Mouse (Mus musculus) myocyte (in vitro differentiated cells): ENCODE results near the gene Nfyb. TPM values are rescaled to one million over a fixed set of nuclear protein-coding genes. Genes with fewer than 3 reads are reported as not detected.

Experiments used
- H3K27me3 ChIP-seq: one replicate; pipeline ENCODE4 v1.6.1; 2011; ENCODE audit not compliant: control insufficient read depth, insufficient read depth, insufficient read length
- H3K36me3 ChIP-seq: one replicate; pipeline ENCODE4 v1.6.1; 2011; ENCODE audit not compliant: control insufficient read depth, insufficient read depth
- H3K4me2 ChIP-seq: one replicate; pipeline ENCODE4 v1.6.1; 2011; ENCODE audit warnings: low read depth, control low read depth
- H3K4me3 ChIP-seq: one replicate; pipeline ENCODE4 v1.5.1; 2011; ENCODE audit warnings: mild to moderate bottlenecking, control low read depth, moderate library complexity
- H3K79me2 ChIP-seq: one replicate; pipeline ENCODE4 v1.6.1; 2011; ENCODE audit not compliant: control insufficient read depth, insufficient read depth
- H3ac ChIP-seq: one replicate; pipeline ENCODE4 v1.6.1; 2011; ENCODE audit not compliant: control insufficient read depth, insufficient read length
- CEBPB ChIP-seq: IDR thresholded peaks from 2 replicates; pipeline ENCODE4 v1.6.1; 2011; ENCODE audit warnings: mild to moderate bottlenecking, moderate library complexity; ENCODE audit not compliant: poor library complexity, insufficient read depth, severe bottlenecking
- E2F4 ChIP-seq: IDR thresholded peaks from one replicate; pipeline ENCODE4 v1.6.1; 2011; ENCODE audit warnings: mild to moderate bottlenecking, control low read depth, moderate library complexity; ENCODE audit not compliant: insufficient read depth
- MAX ChIP-seq: IDR thresholded peaks from one replicate; pipeline ENCODE4 v1.6.1; 2011; ENCODE audit warnings: low read depth, mild to moderate bottlenecking, control low read depth
- MYOD1 ChIP-seq, 3 experiments: IDR thresholded peaks; one replicate each; pipeline ENCODE4 v1.6.1; 2011; ENCODE audit warnings: control low read depth in 2 of 3, low read depth in 2 of 3, mild to moderate bottlenecking in 2 of 3, moderate library complexity in 1 of 3; ENCODE audit not compliant: insufficient read length in 2 of 3, control insufficient read depth in 1 of 3
- MYOG ChIP-seq, 3 experiments: IDR thresholded peaks; one replicate each; pipeline ENCODE4 v1.6.1; 2011; ENCODE audit warnings: control low read depth in 2 of 3, low read depth in 2 of 3, mild to moderate bottlenecking in 2 of 3; ENCODE audit not compliant: insufficient read length in 2 of 3, control insufficient read depth in 1 of 3, insufficient read depth in 1 of 3
- POLR2A ChIP-seq: IDR thresholded peaks from one replicate; pipeline ENCODE4 v1.6.1; 2011; ENCODE audit warnings: low read depth, mild to moderate bottlenecking, control low read depth, moderate library complexity; ENCODE audit not compliant: insufficient read length
- POLR2AphosphoS2 ChIP-seq: IDR thresholded peaks from one replicate; pipeline ENCODE4 v1.6.1; 2011; ENCODE audit warnings: low read depth, control low read depth; ENCODE audit not compliant: insufficient read length
- REST ChIP-seq: IDR thresholded peaks from one replicate; pipeline ENCODE4 v1.6.1; 2011; ENCODE audit warnings: mild to moderate bottlenecking, control low read depth, moderate library complexity; ENCODE audit not compliant: insufficient read depth, insufficient read length
- SRF ChIP-seq: IDR thresholded peaks from one replicate; pipeline ENCODE4 v1.6.1; 2011; ENCODE audit warnings: low read depth; ENCODE audit not compliant: control insufficient read depth, insufficient read length
- TCF12 ChIP-seq: IDR thresholded peaks from one replicate; pipeline ENCODE4 v1.6.1; 2011; ENCODE audit warnings: mild to moderate bottlenecking, control low read depth; ENCODE audit not compliant: poor library complexity, insufficient read depth, severe bottlenecking
- TCF3 ChIP-seq: IDR thresholded peaks from one replicate; pipeline ENCODE4 v1.6.1; 2011; ENCODE audit warnings: low read depth, control low read depth; ENCODE audit not compliant: insufficient read length
- USF1 ChIP-seq: IDR thresholded peaks from one replicate; pipeline ENCODE4 v1.6.1; 2011; ENCODE audit warnings: low read depth, mild to moderate bottlenecking, control low read depth, moderate library complexity
- polyA plus RNA-seq: library from polyadenylated mRNA; unstranded; fragments of >200 nt; fragmentation: generic; extraction: Trizol; gene quantifications from one replicate; pipeline ENCODE4 v1.2.1, GENCODE M21; 2012; ENCODE audit warnings: missing spikeins

The Nfyb gene
- polyA plus RNA-seq, 1 experiment: 7.4 TPM

DNA sequence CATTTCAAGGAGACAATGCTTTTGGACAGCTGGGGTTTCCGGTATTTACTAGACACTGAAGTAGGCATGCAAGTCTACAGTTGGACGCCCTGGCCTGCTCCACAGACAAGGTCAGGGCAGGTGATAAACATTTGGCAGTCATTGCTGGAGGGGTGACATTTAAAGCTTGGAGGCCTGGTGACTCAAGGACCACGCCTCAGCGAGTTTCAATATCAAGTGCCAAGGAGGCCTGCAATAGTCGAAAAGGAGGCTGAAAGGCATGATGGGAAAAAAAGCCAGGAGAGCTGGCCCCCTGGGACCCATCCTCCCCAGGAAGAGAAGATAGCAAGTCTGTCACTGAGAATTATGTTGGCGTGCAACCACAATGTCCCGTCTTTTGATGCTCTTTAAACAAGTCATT is 43.3 kb upstream of the Nfyb start:
- no peak overlapping the region for H3K4me2 ChIP-seq
- no peak for TF ChIP-seq POLR2AphosphoS2
- no peak for TF ChIP-seq TCF3
- TF ChIP-seq MAX: no peak
- TF ChIP-seq POLR2A: no peak
- no peak for TF ChIP-seq MYOG (IDR thresholded peaks at IDR 0.05; ENCODE audit: control insufficient read depth in 1 of 3, insufficient read depth in 1 of 3, insufficient read length in 2 of 3, low read depth in 2 of 3)
- no peak for TF ChIP-seq TCF12
- TF ChIP-seq REST: no peak
- TF ChIP-seq E2F4: no peak
- TF ChIP-seq CEBPB: no peak
- TF ChIP-seq SRF: no peak
- no peak for TF ChIP-seq USF1
- no peak for TF ChIP-seq MYOD1 (IDR thresholded peaks at IDR 0.05; ENCODE audit: control insufficient read depth in 1 of 3, insufficient read length in 2 of 3, low read depth in 2 of 3)
- no peak overlapping the region for H3ac ChIP-seq
- no peaks in the 10 kb centered on the region for H3K36me3 ChIP-seq
- H3K4me3 ChIP-seq: no peak overlapping the region
- no peaks in the 10 kb centered on the region for H3K27me3 ChIP-seq
- no peaks in the 10 kb centered on the region for H3K79me2 ChIP-seq

- no peaks in the 10 kb centered on the region for H3K27me3 ChIP-seq
- no peak overlapping the region for H3K4me3 ChIP-seq
- no peaks in the 10 kb centered on the region for H3K36me3 ChIP-seq
- no peaks in the 10 kb centered on the region for H3K79me2 ChIP-seq
- H3K4me2 ChIP-seq: no peak overlapping the region
- no peak overlapping the region for H3ac ChIP-seq
- no peak for TF ChIP-seq TCF12
- TF ChIP-seq USF1: no peak
- no peak for TF ChIP-seq TCF3
- TF ChIP-seq CEBPB: no peak
- no peak for TF ChIP-seq E2F4
- TF ChIP-seq SRF: no peak
- TF ChIP-seq MAX: no peak
These were observed 42.5 kb upstream of the Nfyb start for GRCm38 (mm10) chr10:82806414-82806813.

DNA sequence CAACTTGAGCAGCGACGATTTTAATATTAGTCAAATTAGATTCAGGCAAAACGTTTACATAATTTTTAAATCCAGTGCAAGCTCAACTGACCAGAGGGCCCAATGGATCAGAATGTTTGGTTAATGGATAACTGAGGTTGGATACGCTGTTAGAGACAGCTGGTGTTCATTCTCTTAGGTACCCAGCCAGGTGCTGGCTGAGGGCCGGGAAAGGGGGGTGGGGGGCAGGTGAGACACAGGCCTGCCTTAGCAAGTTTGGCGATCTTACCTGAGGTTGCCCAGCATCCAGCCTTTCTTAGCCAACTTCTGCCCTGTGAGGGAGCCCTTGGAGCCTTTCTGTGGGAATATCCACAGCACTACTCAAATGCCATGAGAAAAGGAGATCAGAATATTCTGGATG is 41.2 kb upstream of the Nfyb start:
- H3K36me3 ChIP-seq: no peaks in the 10 kb centered on the region
- TF ChIP-seq E2F4 (no peak), CEBPB (no peak), REST (no peak), MAX (no peak), TCF12 (no peak), MYOD1 (IDR thresholded peaks at IDR 0.05; ENCODE audit: control insufficient read depth in 1 of 3, insufficient read length in 2 of 3, low read depth in 2 of 3) (no peak), POLR2AphosphoS2 (no peak), POLR2A (no peak), TCF3 (no peak)
- H3ac ChIP-seq: no peak overlapping the region
- H3K79me2 ChIP-seq: no peaks in the 10 kb centered on the region
- H3K4me3 ChIP-seq: no peak overlapping the region
- no peak overlapping the region for H3K4me2 ChIP-seq
- no peaks in the 10 kb centered on the region for H3K27me3 ChIP-seq

GRCm38 (mm10) chr10:82804396-82804795 is 40.5 kb upstream of the Nfyb start:
- H3K79me2 ChIP-seq: no peaks in the 10 kb centered on the region

DNA sequence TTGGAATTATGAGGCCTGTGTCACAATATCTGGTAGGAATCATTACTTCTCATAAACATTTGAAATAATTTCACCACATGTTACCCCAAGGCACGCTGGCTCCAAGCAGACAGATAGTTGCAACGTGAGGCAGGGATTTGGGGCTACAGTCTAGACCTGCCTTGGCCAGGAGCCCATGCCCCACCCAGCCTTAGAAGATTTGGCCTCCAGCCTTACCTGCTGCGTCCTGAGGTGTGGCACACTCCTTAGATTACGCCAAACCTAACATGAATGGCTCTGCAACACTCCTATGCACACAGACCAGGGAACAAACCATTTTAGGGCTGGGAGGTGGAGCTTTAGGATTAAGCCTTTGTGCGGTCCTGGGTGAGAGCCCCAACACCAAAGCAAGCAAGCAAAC is 36.1 kb upstream of the Nfyb start:
- Histone ChIP-seq H3K4me3 (no peak overlapping the region), H3K79me2 (no peaks in the 10 kb centered on the region), H3ac (no peak overlapping the region), H3K27me3 (no peaks in the 10 kb centered on the region), H3K4me2 (no peak overlapping the region), H3K36me3 (no peaks in the 10 kb centered on the region)
- TF ChIP-seq POLR2A (no peak), CEBPB (no peak), USF1 (no peak), MAX (no peak), E2F4 (no peak)

More at GRCm38 (mm10) chr10:82804396-82804795, 40.5 kb upstream of the Nfyb start:
- no peak overlapping the region for H3K4me3 ChIP-seq
- no peaks in the 10 kb centered on the region for H3K36me3 ChIP-seq
- H3K27me3 ChIP-seq: no peaks in the 10 kb centered on the region
- peak overlapping the region; percentile 24 for H3K4me2 ChIP-seq
- H3ac ChIP-seq: no peak overlapping the region
- no peak for TF ChIP-seq POLR2A
- TF ChIP-seq MYOG (IDR thresholded peaks at IDR 0.05; ENCODE audit: control insufficient read depth in 1 of 3, insufficient read depth in 1 of 3, insufficient read length in 2 of 3, low read depth in 2 of 3): peak in 1 of 3 experiments; percentile 1
- TF ChIP-seq POLR2AphosphoS2: no peak
- TF ChIP-seq TCF12: no peak
- TF ChIP-seq E2F4: no peak
- no peak for TF ChIP-seq SRF
- TF ChIP-seq CEBPB: 0 out of 2 replicates have a peak, but pooled peaks have one; percentile 19
- TF ChIP-seq MAX: no peak
- peak in 1 of 3 experiments; percentile 34 for TF ChIP-seq MYOD1 (IDR thresholded peaks at IDR 0.05; ENCODE audit: control insufficient read depth in 1 of 3, insufficient read length in 2 of 3, low read depth in 2 of 3)
- TF ChIP-seq REST: no peak
- no peak for TF ChIP-seq TCF3
- TF ChIP-seq USF1: no peak
